Mouse (Mus musculus) midbrain, embryonic 16.5 days (tissue): ENCODE results near the gene Cpt1c. TPM values are rescaled to one million over a fixed set of nuclear protein-coding genes. Genes with fewer than 3 reads are reported as not detected.
"Not testable (repeated sequence)": the region's sequence is repeated elsewhere in the genome, so short reads cannot be mapped to it uniquely, and the experiment has no call there.

Experiments
- ATAC-seq: fragments of 200-750 bp; cut with Nextera tagmentation; 2 replicates; pipeline ENCODE4 v1.8.0; 2017; ENCODE audit warnings: moderate TSS enrichment
- H3K27ac ChIP-seq: fragments of 300-500 bp; sonication (generic); 2 replicates; pipeline ENCODE4 v1.5.1; 2014; ENCODE audit warnings: mild to moderate bottlenecking, low read length, mixed read lengths
- H3K27me3 ChIP-seq: fragments of 300-500 bp; sonication (generic); 2 replicates; pipeline ENCODE4 v1.6.1; 2014; ENCODE audit warnings: low read depth, low read length, mixed read lengths; ENCODE audit not compliant: control insufficient read depth, insufficient read depth
- H3K36me3 ChIP-seq: fragments of 300-500 bp; sonication (generic); 2 replicates; pipeline ENCODE4 v1.6.1; 2014; ENCODE audit warnings: mild to moderate bottlenecking, low read length, moderate library complexity, mixed read lengths; ENCODE audit not compliant: control insufficient read depth, insufficient read depth
- H3K4me1 ChIP-seq: fragments of 300-500 bp; sonication (generic); 2 replicates; pipeline ENCODE4 v1.6.1; 2014; ENCODE audit warnings: mild to moderate bottlenecking, low read length, mixed read lengths; ENCODE audit not compliant: control insufficient read depth, insufficient read depth
- H3K4me2 ChIP-seq: fragments of 300-500 bp; sonication (generic); 2 replicates; pipeline ENCODE4 v1.6.1; 2014; ENCODE audit warnings: mild to moderate bottlenecking, low read length, mixed read lengths
- H3K4me3 ChIP-seq: fragments of 300-500 bp; sonication (generic); 2 replicates; pipeline ENCODE4 v1.5.1; 2014; ENCODE audit warnings: low read depth, mild to moderate bottlenecking, low read length, moderate library complexity, mixed read lengths
- H3K9ac ChIP-seq: fragments of 300-500 bp; sonication (generic); 2 replicates; pipeline ENCODE4 v1.6.1; 2014; ENCODE audit warnings: low read depth, low read length, mixed read lengths
- H3K9me3 ChIP-seq: fragments of 300-500 bp; sonication (generic); replicated peaks from 2 replicates; pipeline ENCODE4 v1.6.1; 2014; ENCODE audit warnings: mild to moderate bottlenecking, low read length, mixed read lengths; ENCODE audit not compliant: control insufficient read depth, poor library complexity, severe bottlenecking
- WGBS: fragments of 180-500 bp; shearing (Covaris S2); extraction: QIAGEN DNeasy Blood & Tissue Kit; methylation state at CpG from one replicate; pipeline ENCODE4 v1.1.7; 2014; 5-methylcytosine and 5-hydroxymethylcytosine counted together
- polyA plus RNA-seq: library from polyadenylated mRNA; unstranded; fragments of >200 nt; fragmentation: Nextera tagmentation; extraction: Ambion mirVana; gene quantifications from 2 replicates; pipeline ENCODE4 v1.2.1, GENCODE M21; 2015

Cpt1c gene
- polyA plus RNA-seq: 58.4 and 63.1 TPM in 2 replicates

DNA sequence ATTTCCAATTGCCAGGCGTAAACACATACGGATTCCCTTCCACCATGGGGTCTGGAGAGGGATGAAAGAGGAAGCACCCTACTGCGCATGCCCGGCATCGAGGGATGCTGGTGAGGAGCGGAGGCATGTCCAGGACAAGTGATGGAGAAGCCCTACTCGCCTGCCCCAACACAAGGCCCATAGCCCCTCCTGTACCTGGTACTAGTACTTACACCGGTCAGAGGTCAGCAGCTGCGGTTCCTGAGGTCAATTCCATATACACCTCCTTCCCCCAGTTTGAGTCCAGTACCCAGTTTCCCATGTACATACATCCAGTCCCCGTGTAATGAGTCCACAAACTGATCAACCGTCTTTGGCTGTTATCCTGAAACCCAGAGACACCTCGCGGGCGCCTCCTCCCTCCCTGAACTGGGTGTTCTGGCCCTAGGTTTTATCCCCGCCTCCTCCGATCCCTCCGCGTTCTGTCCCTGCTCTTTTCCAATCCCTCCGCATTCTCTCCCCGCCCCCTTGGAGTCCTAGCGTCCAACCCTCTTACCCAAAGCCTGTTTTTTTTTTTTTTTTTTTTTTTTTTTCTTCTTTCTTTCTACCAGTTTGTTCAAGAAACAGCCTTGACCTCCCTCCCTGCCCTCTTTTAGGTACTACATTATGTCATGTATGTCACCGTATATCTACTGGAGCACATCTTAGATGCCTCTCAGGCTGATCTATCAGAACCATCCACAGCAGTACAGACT, at the start of gene Cpt1c:
Gene Cpt1c (minus strand): TSS at position 469 of the 734 bp plus-strand sequence.
- H3K4me1 ChIP-seq: peaks cover 34% of the 10 kb centered on the region

DNA sequence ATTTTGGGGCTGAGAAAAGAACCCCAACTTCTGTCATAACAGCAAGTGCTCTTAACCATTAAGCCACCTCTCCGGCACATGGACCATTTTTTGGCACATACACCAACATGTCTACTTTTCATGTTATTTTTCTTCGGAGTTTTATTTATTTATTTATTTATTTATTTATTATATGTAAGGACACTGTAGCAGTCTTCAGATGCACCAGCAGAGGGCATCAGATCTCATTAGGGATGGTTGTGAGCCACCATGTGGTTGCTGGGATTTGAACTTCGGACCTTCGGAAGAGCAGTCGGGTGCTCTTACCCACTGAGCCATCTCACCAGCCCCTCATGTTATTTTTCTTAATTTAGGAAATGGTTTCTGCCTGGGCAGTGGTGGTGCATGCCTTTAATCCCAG, 49.1 kb upstream of the Cpt1c start:
- not testable (repeated sequence) for H3K27me3 ChIP-seq, H3K9ac ChIP-seq, H3K27ac ChIP-seq, H3K4me2 ChIP-seq, H3K4me1 ChIP-seq, ATAC-seq, H3K9me3 ChIP-seq, H3K4me3 ChIP-seq
- 80% methylated on average over 5 of the region's 5 CpGs for WGBS
- peaks cover 13% of the 10 kb centered on the region for H3K36me3 ChIP-seq

More for the DNA sequence above, at the start of gene Cpt1c:
- peak within 1 kb of the TSS; percentile 95 for H3K27ac ChIP-seq
- peak; percentile 52 for ATAC-seq
- H3K4me2 ChIP-seq: peak within 1 kb of the TSS; percentile 87
- H3K27me3 ChIP-seq: no peaks in the 10 kb centered on the region
- WGBS: under 1% methylated on average over 22 of the region's 22 CpGs
- peak within 1 kb of the TSS; percentile 47 for H3K4me3 ChIP-seq
- H3K36me3 ChIP-seq: peaks cover 24% of the 10 kb centered on the region
- no peaks in the 10 kb centered on the region for H3K9me3 ChIP-seq
- peak within 1 kb of the TSS; percentile 73 for H3K9ac ChIP-seq

DNA sequence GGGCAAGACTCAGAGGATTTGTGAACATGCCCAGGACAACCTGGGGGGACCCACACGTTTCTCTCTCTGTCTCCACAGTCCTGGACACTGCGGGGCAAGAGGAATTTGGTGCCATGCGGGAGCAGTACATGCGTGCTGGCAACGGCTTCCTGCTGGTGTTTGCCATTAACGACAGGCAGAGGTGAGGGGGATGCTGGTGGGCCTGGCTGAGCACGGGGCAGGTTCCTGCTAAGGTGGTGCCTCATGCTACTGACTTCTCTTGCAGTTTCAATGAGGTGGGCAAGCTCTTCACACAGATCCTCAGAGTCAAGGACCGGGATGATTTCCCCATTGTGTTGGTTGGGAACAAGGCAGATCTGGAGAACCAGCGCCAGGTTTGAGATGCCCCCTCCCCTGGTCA, 45.6 kb upstream of the Cpt1c start:
- H3K4me3 ChIP-seq: no peak overlapping the region
- WGBS: 77% methylated on average over 9 of the region's 9 CpGs
- H3K4me2 ChIP-seq: no peak overlapping the region
- H3K9me3 ChIP-seq: no peaks in the 10 kb centered on the region
- H3K36me3 ChIP-seq: no peaks in the 10 kb centered on the region
- no peak overlapping the region for H3K27ac ChIP-seq
- ATAC-seq: no peak
- H3K4me1 ChIP-seq: peaks cover 12% of the 10 kb centered on the region
- H3K9ac ChIP-seq: no peak overlapping the region
- no peaks in the 10 kb centered on the region for H3K27me3 ChIP-seq

DNA sequence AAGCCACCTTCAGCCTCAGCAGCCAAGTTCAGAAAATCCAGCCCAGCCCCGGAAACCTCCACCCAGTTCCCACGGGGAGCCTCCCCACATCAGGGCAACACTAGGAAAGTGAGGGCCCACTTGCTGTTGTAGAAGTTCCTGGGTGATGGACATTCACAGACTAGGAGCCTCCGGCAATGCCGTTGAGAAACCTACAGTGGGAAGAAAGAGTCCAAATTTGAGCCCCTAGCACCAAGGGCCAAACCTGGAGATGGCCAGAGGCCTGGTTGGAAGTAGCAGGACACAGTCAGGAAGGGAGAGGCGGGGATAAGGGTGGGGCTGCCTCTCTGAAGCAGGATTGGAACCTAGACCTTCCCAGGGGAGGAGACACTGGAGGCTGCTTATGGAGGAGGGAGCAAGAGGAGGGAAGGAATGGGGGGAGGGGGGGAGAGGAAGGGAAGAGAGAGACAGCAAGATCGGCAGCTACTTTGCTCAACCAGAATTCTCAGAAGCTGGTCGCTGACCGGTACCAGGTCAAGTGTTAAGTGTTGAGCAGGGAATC, 44.5 kb upstream of the Cpt1c start:
- Histone ChIP-seq H3K4me3 (no peak overlapping the region), H3K4me2 (peak overlapping the region; percentile 22), H3K9ac (no peak overlapping the region), H3K36me3 (no peaks in the 10 kb centered on the region), H3K9me3 (no peaks in the 10 kb centered on the region), H3K27ac (no peak overlapping the region), H3K27me3 (no peaks in the 10 kb centered on the region), H3K4me1 (peaks cover 21% of the 10 kb centered on the region)
- no peak for ATAC-seq
- WGBS: 38% methylated on average over 8 of the region's 8 CpGs

- H3K36me3 ChIP-seq: peaks cover 7% of the 10 kb centered on the region
- H3K27me3 ChIP-seq: no peaks in the 10 kb centered on the region
- H3K27ac ChIP-seq: peak within 1 kb of the TSS; percentile 66
- no peaks in the 10 kb centered on the region for H3K9me3 ChIP-seq
- WGBS: 0% methylated on average over 36 of the region's 36 CpGs
- H3K9ac ChIP-seq: peak within 1 kb of the TSS; percentile 71
- H3K4me3 ChIP-seq: peak within 1 kb of the TSS; percentile 93
- H3K4me2 ChIP-seq: peak within 1 kb of the TSS; percentile 94
- H3K4me1 ChIP-seq: peaks cover 23% of the 10 kb centered on the region
- ATAC-seq: peak; percentile 73
Observed at GRCm38 (mm10) chr7:45017242-45018061, 42.8 kb upstream of the Cpt1c start, which contains the start of gene Rras. Gene Rras, plus strand, starts transcription at chr7:45017961.

GRCm38 (mm10) chr7:45016761-45017160, 42.1 kb upstream of the Cpt1c start:
- WGBS: 3% methylated on average over 4 of the region's 4 CpGs
- peak; percentile 4; the same call in 1 of the 2 replicates for ATAC-seq
- peaks cover 13% of the 10 kb centered on the region for H3K36me3 ChIP-seq
- H3K9ac ChIP-seq: peak overlapping the region; percentile 71
- no peaks in the 10 kb centered on the region for H3K9me3 ChIP-seq
- H3K4me3 ChIP-seq: peak overlapping the region; percentile 93
- H3K4me1 ChIP-seq: peaks cover 23% of the 10 kb centered on the region
- no peaks in the 10 kb centered on the region for H3K27me3 ChIP-seq
- peak overlapping the region; percentile 94 for H3K4me2 ChIP-seq
- peak overlapping the region; percentile 66 for H3K27ac ChIP-seq

DNA sequence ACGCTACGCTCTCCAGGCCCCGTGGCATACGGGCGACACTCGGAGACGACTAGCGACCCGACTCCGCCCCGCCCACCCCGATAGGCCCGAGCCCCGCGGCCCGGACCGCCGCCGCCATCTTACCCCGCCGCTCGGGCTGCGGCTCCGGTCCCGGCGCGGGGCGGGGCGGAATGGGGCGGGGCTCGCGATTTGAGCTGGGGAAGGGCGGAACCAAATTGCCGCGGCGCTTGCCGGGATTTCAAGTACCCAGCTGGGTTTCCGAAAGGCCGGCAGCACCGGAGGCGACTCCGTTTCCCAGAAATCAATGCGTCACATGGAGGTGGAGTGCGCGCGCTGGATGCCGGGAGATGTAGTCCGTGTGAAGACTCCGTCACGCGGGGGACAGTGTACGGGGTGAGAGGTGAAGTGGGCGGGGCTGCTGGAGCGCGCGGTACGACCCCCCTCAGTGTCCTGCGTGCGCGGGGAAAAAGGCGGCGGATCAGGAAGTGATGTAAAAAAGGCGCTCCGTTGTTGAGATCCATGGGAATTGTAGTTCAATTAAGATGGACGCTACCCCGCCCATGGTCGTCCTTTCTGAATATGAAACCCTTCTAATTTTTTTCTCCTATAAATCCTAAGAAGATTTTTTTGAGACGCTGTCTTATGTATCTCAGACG, 41.4 kb upstream of the Cpt1c start, which contains the start of gene Scaf1:
Gene Scaf1 (minus strand): TSS at position 407 of the 656 bp plus-strand sequence.
- Histone ChIP-seq H3K36me3 (peaks cover 19% of the 10 kb centered on the region), H3K4me3 (peak within 1 kb of the TSS; percentile 93), H3K4me1 (peaks cover 23% of the 10 kb centered on the region), H3K4me2 (peak within 1 kb of the TSS; percentile 94), H3K9ac (peak within 1 kb of the TSS; percentile 98), H3K27ac (peak within 1 kb of the TSS; percentile 81), H3K9me3 (no peaks in the 10 kb centered on the region), H3K27me3 (no peaks in the 10 kb centered on the region)
- peak; percentile 94 for ATAC-seq
- WGBS: 1% methylated on average over 69 of the region's 69 CpGs

GRCm38 (mm10) chr7:45015344-45015956, 40.8 kb upstream of the Cpt1c start:
- Histone ChIP-seq H3K9me3 (no peaks in the 10 kb centered on the region), H3K36me3 (peaks cover 21% of the 10 kb centered on the region), H3K4me3 (peak overlapping the region; percentile 93), H3K27me3 (no peaks in the 10 kb centered on the region), H3K4me1 (peaks cover 23% of the 10 kb centered on the region), H3K9ac (peak overlapping the region; percentile 98), H3K4me2 (peak overlapping the region; percentile 75), H3K27ac (peak overlapping the region; percentile 81)
- 2% methylated on average over 20 of the region's 20 CpGs for WGBS
- ATAC-seq: no peak
